11 mouse cellular contexts compared by ENCODE assay signal in genomic region chr11:103096979-103097894, GRCm38 (mm10). TPM values are rescaled to one million over a fixed set of nuclear protein-coding genes. Genes with fewer than 3 reads are reported as not detected.
DNase-seq lines count a peak whose midpoint lies in the region; ATAC-seq and TF ChIP-seq lines count a peak whose summit lies in the region.
"Had no signal": no experiment of that assay in that cellular context is flagged by ENCODE, and none has a peak within 500 bp of the region (broad histone marks: within the 10 kb centered on the region; RNA-seq: fewer than 3 reads in every experiment).

No protein-coding gene starts in this region.

- peak overlapping the region; percentile 41 for H3K4me2 ChIP-seq in stomach, postnatal 0 days (replicated peaks; ENCODE audit: low read depth)

- peak overlapping the region; percentile 96 for H3K27ac ChIP-seq in gastrocnemius, adult 2 months
- H3K27ac ChIP-seq in stomach, postnatal 0 days (replicated peaks): peak overlapping the region; percentile 85

- peak overlapping the region; percentile 47 for H3K9ac ChIP-seq in stomach, postnatal 0 days (ENCODE audit: low read length)

- H3K9me3 ChIP-seq in stomach, postnatal 0 days (ENCODE audit: control insufficient read depth, low read length): no peaks in the 10 kb centered on the region

- peak; percentile 16; the same call in 1 of the 2 replicates for ATAC-seq in stomach, postnatal 0 days (ENCODE audit: low FRiP score, low TSS enrichment)

- H3K27me3 ChIP-seq in stomach, postnatal 0 days (ENCODE audit: control insufficient read depth, insufficient read depth, low read length): no peaks in the 10 kb centered on the region

- H3K4me1 ChIP-seq in stomach, postnatal 0 days (replicated peaks; ENCODE audit: control insufficient read depth, insufficient read depth): 0 out of 2 replicates have a peak, but pooled peaks cover 2% of the 10 kb centered on the region

- TF ChIP-seq CTCF in gastrocnemius, adult 2 months (IDR thresholded peaks at IDR 0.05): no peak
- no peak for TF ChIP-seq CTCF in stomach, postnatal 0 days (IDR thresholded peaks at IDR 0.05; ENCODE audit: low read depth)

- 9% methylated on average over 22 of the region's 22 CpGs for WGBS in stomach, postnatal 0 days

- no peaks in the 10 kb centered on the region for H3K36me3 ChIP-seq in stomach, postnatal 0 days (ENCODE audit: control insufficient read depth, insufficient read depth, low read length)
- H3K36me3 ChIP-seq: G1E had no signal

- H3K4me3 ChIP-seq in gastrocnemius, adult 2 months: peak overlapping the region; percentile 52
- H3K4me3 ChIP-seq in stomach, postnatal 0 days (ENCODE audit: low read depth, low read length): no peak overlapping the region

- intact Hi-C loops in gastrocnemius, adult 2 months (cut with DNase I): no loop called here
- intact Hi-C loops in gastrocnemius, postnatal 14 days (cut with DNase I; ENCODE audit: low total_unique reads): no loop called here
- intact Hi-C loops in heart, postnatal 10 days (cut with DNase I): no loop called here

- no peak for TF ChIP-seq EP300 in stomach, postnatal 0 days (optimal IDR thresholded peaks at IDR 0.05)

- peak; percentile 44 for DNase-seq in gastrocnemius, adult 2 months
- DNase-seq in gastrocnemius, postnatal 14 days: no peak
- peak; percentile 3 for DNase-seq in right cerebral cortex, postnatal 14 days
- DNase-seq in right cerebral cortex, adult 2 months (ENCODE audit: low spot score in 2 of 2): no peak
- DNase-seq in heart, postnatal 10 days: peak; percentile 76
- peak; percentile 52 for DNase-seq in stomach, postnatal 0 days (ENCODE audit: low spot score)
- DNase-seq in adrenal gland, adult 18-20 months (ENCODE audit: low spot score in 2 of 2): no peak
- no peak for DNase-seq in right cerebral cortex, postnatal 10 days (ENCODE audit: low spot score in 2 of 2)
- DNase-seq: cerebellum, adult 2 months; lung, adult 2 months had no signal

RNA-seq across cellular contexts. Expression of gene Plcd3, which starts 4.2 kb away (rescaled TPM):
- total RNA-seq in gastrocnemius, adult 2 months (2021): 1 to 10 TPM; 4.6 to 5.9 TPM
- 1 to 10 TPM; 4.5 TPM for total RNA-seq in gastrocnemius, postnatal 14 days (2021)
- 10 to 100 TPM; 26.7 to 27.7 TPM for total RNA-seq in heart, postnatal 10 days (2021)
- 4.2 and 5.0 TPM in 2 replicates for polyA plus RNA-seq in stomach, postnatal 0 days (2015; fragmentation: Nextera tagmentation; extraction: Ambion mirVana)
- total RNA-seq in adrenal gland, adult 18-20 months (2021): 10 to 100 TPM in 1 of 2 experiments, 1 to 10 TPM in 1; 6.6 to 12.0 TPM
- polyA plus RNA-seq: G1E had no signal

RNA-seq across cellular contexts. Expression of gene Acbd4, which starts 4.2 kb away (rescaled TPM):
- 10 to 100 TPM; 24.2 to 28.6 TPM for total RNA-seq in gastrocnemius, adult 2 months (2021)
- 10 to 100 TPM; 30.0 to 35.7 TPM for total RNA-seq in gastrocnemius, postnatal 14 days (2021)
- total RNA-seq in heart, postnatal 10 days (2021): 10 to 100 TPM; 35.5 to 37.4 TPM
- polyA plus RNA-seq in stomach, postnatal 0 days (2015; fragmentation: Nextera tagmentation; extraction: Ambion mirVana): 28.6 and 36.7 TPM in 2 replicates
- 100 to 1,000 TPM; 116 to 169 TPM for total RNA-seq in adrenal gland, adult 18-20 months (2021)

RNA-seq across cellular contexts. Expression of gene Hexim1, which starts 18.8 kb away (rescaled TPM):
- 10 to 100 TPM; 18.6 to 21.8 TPM for total RNA-seq in gastrocnemius, adult 2 months (2021)
- total RNA-seq in gastrocnemius, postnatal 14 days (2021): 10 to 100 TPM; 20.7 to 21.5 TPM
- total RNA-seq in heart, postnatal 10 days (2021): 10 to 100 TPM; 20.4 to 22.6 TPM
- polyA plus RNA-seq in stomach, postnatal 0 days (2015; fragmentation: Nextera tagmentation; extraction: Ambion mirVana): 3.8 and 4.1 TPM in 2 replicates
- total RNA-seq in adrenal gland, adult 18-20 months (2021): 10 to 100 TPM; 71.1 to 83.3 TPM

RNA-seq across cellular contexts. Expression of gene Hexim2, which starts 35.0 kb away (rescaled TPM):
- total RNA-seq in gastrocnemius, adult 2 months (2021): 1 to 10 TPM; 2.0 to 3.6 TPM
- total RNA-seq in gastrocnemius, postnatal 14 days (2021): 1 to 10 TPM; 2.7 to 3.8 TPM
- 1 to 10 TPM; 3.1 to 3.9 TPM for total RNA-seq in heart, postnatal 10 days (2021)
- polyA plus RNA-seq in stomach, postnatal 0 days (2015; fragmentation: Nextera tagmentation; extraction: Ambion mirVana): 3.7 and 4.4 TPM in 2 replicates
- total RNA-seq in adrenal gland, adult 18-20 months (2021): 1 to 10 TPM; 2.8 to 5.6 TPM

Comparison
In these comparisons a context has a peak if more than half of its experiments do, and no peak if none do; other contexts are left out.
1. DNase-seq: peak in gastrocnemius, adult 2 months (single experiment), right cerebral cortex, postnatal 14 days (single experiment), heart, postnatal 10 days (2 of 2) and stomach, postnatal 0 days (single experiment); none in gastrocnemius, postnatal 14 days (single experiment), right cerebral cortex, adult 2 months (0 of 2), adrenal gland, adult 18-20 months (0 of 2) and right cerebral cortex, postnatal 10 days (0 of 2).